Mouse (Mus musculus) megakaryocyte, embryonic 14.5 days (primary cell): ENCODE measurements around the gene Il34.

Experiments
- FLI1 ChIP-seq: IDR thresholded peaks from 2 replicates; pipeline ENCODE4 v1.6.1; 2012; ENCODE audit warnings: low read length, inconsistent platforms, mixed read lengths
- GATA1 ChIP-seq: IDR thresholded peaks from 3 replicates; pipeline ENCODE4 v1.6.1; 2012; ENCODE audit warnings: mixed read lengths, low read length, inconsistent platforms, borderline replicate concordance

DNA sequence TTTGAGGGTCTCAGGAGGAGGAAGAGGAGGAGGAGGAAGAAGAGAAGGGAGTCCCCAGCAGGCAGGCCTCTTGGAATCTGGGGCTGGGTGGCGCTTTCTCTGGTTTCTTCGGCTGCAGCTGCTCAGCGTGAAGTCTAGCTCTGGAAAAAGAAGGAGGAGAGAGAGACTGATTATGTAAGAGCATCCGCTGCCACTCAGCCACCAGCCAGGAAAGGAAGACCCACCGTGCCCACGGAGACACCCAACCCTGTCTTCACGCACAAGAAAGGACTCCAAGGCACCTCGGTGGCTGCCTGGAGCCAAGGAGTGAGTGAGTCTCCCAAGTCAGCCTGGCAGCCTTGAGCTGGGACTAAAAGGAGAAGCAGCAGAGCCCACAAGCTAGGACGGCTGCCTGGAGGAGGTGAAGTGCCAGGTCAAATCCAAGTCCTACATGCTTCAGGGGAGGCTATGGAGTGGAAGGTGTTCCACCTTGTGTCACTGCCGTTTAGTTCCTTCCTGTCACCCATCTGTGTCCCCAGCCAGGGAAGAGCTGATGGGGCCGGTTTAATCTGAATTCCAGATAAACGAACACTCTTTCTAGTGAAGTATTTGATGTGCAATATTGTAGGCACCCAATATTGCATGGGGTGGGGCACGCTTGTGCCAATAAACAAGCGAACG is 50.1 kb downstream of the Il34 start:
- TF ChIP-seq FLI1 (no peak), GATA1 (no peak)
